Mouse (Mus musculus) c-Kit-positive CD71-positive TER-119-positive erythroid progenitor cells, embryonic 14.5 days (primary cell): ENCODE measurements around the gene Whamm.

Experiments
- DNase-seq: peaks from one replicate; pipeline ENCODE4 v3.0.0-alpha.2; 2013; ENCODE audit warnings: low spot score

Whamm gene

GRCm38 (mm10) chr7:81597660-81598059 lies 26.6 kb downstream of the Whamm start:
- DNase-seq: no peak

GRCm38 (mm10) chr7:81599379-81600280 lies 28.6 kb downstream of the Whamm start:
- no peak for DNase-seq

DNA sequence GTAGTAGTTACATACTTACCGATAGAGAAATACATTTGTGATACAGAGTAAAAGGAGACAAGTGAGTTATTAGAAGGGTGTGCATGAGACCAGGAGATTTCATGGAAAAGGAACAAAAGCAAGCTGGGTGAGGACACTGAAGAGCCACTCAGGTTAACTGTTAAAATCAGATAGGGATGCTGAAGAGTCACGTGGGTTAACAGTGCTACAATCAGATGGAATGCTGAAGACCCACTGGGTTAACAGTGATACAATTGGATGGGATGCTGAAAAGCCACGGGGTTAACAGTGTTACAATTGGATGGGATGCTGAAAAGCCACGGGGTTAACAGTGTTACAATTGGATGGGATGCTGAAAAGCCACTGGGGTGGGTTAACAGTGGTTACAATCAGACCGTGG lies 33.9 kb downstream of the Whamm start:
- peak; percentile 23 for DNase-seq

DNA sequence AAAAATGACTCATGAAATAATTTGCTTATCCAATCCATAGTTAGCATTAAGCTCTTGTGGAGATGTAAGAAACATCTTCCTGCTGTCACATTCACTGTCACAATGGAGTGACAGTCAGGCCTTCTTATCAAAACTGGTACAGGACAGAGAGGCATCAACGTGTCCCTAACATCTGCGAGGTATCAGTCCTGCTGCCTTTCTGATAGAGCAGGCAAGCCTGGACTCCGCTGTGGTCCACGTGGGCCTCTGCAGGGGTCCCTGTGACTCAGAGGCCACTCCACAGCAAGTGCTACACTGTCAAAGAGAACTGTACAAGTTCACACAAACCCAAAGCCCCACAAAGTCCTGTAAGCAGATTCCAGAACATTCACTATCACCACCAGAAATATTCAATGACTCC lies 34.4 kb downstream of the Whamm start:
- peak; percentile 63 for DNase-seq

DNA sequence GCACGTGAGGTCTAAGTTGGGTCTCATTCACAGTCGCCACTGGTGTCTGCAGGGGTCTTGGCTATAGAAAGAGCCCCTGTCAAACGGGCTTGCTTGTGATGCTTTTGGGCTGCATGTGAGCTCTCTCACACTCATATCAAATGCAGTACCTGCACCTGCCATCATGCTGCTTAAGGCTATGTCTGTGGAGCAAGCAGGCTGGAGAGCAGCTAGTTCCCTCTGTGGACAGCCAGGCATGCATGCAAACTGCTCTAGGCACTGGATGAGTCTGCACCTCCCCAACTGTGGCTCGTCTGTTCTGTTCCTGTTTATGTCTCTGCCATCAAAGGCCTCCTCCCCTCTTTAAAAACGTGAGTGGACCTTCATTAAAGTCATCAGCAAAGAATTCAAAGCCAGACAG lies 35.4 kb downstream of the Whamm start:
- no peak for DNase-seq

DNA sequence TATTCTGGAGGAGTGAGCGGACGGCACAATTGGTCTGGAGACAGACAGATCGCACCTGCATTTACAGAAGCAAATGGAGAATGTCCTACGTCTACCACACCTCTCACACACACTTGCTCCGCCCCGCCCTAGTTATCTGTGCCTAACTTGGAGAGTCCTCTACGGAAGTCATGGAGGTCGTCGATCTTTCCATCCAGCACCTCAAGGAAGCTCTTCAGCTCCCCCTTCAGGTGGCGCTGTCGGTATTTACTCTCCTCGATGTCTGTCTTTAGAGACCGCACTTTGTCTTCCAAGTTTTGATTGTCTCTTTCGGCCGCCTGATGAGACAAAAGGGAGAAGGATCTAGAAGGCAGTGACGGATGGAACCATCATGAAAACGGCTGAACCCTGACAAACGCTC lies 39.1 kb downstream of the Whamm start:
- peak; percentile 76 for DNase-seq

GRCm38 (mm10) chr7:81612856-81613635 lies 42.0 kb downstream of the Whamm start:
- no peak for DNase-seq

- no peak for DNase-seq
Measured at GRCm38 (mm10) chr7:81615031-81615430, 44.0 kb downstream of the Whamm start.

- no peak for DNase-seq
Measured at GRCm38 (mm10) chr7:81622793-81623192, 51.7 kb downstream of the Whamm start.

GRCm38 (mm10) chr7:81623767-81624166 lies 52.7 kb downstream of the Whamm start:
- no peak for DNase-seq

GRCm38 (mm10) chr7:81626460-81626859 lies 55.4 kb downstream of the Whamm start:
- DNase-seq: no peak

DNA sequence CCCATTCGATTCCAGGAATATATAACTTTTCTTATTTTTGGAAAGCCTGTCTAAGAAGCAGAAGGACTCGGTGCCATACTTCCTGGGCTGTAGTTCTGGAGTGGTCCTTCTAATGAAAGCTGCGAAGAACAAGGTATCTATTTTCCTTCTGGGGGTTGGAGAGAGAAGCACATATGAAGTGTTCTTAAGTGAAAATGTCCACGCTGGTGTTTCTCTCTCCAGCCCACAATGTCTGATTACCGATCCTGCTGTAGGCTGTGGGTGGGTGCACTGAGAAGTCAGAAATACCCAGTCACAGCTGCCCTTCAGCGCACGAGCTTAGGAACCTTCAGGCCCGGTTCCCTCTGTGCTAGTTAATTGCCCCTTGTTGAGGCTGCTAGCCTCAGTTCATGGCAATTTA lies 60.2 kb downstream of the Whamm start:
- no peak for DNase-seq

DNA sequence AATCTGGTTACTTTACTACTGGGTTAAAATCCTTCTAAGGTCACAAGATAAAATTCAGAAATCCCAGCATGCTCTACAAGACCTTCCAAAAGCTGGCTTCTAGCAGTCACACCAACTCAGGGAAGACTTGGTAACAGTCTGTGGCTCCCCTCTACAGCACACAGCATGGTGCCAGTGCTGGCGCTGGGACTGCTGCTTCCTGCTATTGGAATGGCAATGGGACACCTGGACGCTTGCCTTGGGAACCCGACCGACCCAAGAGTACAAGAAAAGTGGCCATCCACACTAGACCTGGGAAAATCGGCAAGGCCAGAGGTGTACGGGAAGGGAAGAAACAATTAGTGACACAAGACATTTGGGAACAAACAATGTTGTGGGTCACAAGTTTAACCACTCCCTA lies 61.5 kb downstream of the Whamm start:
- DNase-seq: no peak

- DNase-seq: no peak
Measured at GRCm38 (mm10) chr7:81641101-81641500, 70.0 kb downstream of the Whamm start.

GRCm38 (mm10) chr7:81644551-81645235 lies 73.6 kb downstream of the Whamm start:
- DNase-seq: no peak
